Mouse (Mus musculus) erythroblast, embryonic 14.5 days (primary cell): ENCODE results near the gene Aipl1.

Experiments
- GATA1 ChIP-seq: IDR thresholded peaks from 2 replicates; pipeline ENCODE4 v1.6.1; 2012; ENCODE audit warnings: low read length, inconsistent platforms, mixed read lengths
- TAL1 ChIP-seq: IDR thresholded peaks from 3 replicates; pipeline ENCODE4 v1.6.1; 2012; ENCODE audit warnings: low read length, inconsistent platforms, mixed read lengths

DNA sequence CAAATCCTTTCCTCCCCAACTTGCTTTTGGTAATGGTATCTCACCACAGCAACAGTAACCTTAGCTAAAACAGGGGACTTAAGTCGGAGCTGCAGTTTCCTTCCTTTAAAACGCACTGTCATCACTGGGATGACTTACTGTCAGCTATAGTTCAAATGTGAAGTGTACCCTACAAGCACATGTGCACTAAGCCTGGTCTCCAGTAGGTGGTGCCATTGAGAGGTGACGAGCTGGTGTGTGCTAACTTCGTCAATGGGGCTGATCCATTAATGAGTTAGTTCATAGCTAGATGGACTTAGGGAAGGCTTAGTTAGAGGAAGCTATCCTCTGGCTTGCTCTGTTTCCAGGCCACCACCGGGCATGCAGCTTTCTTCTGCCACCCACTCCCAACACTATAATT is 15.3 kb upstream of the Aipl1 start:
- TF ChIP-seq GATA1: no peak
- no peak for TF ChIP-seq TAL1
